Mouse (Mus musculus) natural killer cell, adult 2 months (primary cell): ENCODE measurements around the gene Sprr2e.

Experiments used
- DNase-seq, 2 experiments: peaks; one replicate each; pipeline ENCODE4 v3.0.0; 2022; ENCODE audit warnings: low spot score in 2 of 2

The Sprr2e gene

DNA sequence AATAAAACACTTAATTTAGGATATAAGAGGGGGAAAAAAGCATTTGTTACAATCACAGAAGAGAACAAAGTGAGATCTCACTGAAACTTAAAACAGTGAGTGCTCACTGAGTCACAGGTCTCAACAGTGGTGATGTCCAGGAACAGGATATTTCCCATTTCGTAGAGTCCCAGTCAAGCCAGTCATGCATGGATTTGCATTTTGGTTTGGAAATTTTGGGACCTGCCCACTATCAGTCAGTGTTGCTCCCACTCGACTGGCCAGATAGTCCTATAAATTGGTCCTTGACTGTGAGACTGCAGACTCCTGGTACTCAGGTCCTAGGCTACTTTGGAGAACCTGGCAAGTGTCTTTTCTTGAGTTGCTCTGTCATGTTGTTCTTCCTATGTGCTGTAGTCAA lies at the start of gene Sprr2e:
TSS of gene Sprr2e (plus strand) at position 301 of the 400 bp plus-strand sequence.
- no peak for DNase-seq

DNA sequence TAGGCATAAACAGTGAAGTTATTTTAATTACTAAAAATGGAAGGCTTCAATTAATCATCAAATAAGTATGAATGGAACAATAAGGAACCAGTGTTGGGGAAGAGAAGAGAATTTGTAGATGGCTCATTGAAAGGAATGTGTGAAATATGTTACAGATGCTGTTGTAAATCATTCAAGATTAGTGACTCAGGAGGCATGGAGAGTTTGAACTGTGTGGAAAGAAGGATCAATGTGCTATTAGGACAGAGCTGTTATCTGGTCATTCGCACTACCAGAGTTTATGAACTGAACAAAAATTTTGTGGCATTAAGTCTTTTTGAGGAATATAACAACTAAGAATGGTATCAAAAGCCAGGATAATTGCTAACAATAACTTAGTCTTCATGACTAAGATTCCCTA lies 44.5 kb upstream of the Sprr2e start:
- DNase-seq, result no peak

DNA sequence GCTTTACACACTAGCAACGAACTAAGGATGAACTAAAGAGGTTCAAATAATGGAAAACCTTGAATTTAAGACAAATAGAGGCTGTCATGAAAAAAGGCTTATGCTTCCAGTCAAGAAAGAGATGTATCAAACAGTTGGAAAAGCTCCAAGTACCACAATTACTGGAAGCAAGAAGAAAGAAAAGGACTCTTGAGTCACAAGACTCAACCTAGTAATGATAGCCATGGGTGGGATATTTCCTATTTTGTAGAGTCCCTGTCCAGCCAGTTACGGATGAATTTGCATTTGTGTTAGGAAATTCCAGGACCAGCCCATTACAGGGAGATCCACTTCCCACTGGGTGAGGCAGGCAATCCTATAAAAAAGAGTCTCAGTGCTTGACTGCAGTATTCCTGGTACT lies 35.6 kb upstream of the Sprr2e start, which contains the start of gene Sprr2b:
TSS of gene Sprr2b (plus strand) at position 301 of the 400 bp plus-strand sequence.
- DNase-seq, result no peak

DNA sequence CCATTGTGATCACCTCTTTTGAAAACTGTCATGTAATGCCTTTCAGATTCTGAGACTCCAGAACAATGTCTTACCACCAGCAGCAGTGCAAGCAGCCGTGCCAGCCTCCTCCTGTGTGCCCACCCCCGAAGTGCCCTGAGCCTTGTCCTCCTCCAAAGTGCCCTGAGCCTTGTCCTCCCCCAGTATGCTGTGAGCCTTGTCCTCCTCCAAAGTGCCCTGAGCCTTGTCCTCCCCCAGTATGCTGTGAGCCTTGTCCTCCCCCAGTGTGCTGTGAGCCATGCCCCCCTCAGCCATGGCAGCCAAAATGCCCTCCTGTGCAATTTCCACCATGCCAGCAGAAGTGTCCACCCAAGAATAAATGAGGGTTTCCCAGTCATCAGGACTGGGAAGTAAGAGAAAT lies 34.6 kb upstream of the Sprr2e start:
- no peak for DNase-seq

DNA sequence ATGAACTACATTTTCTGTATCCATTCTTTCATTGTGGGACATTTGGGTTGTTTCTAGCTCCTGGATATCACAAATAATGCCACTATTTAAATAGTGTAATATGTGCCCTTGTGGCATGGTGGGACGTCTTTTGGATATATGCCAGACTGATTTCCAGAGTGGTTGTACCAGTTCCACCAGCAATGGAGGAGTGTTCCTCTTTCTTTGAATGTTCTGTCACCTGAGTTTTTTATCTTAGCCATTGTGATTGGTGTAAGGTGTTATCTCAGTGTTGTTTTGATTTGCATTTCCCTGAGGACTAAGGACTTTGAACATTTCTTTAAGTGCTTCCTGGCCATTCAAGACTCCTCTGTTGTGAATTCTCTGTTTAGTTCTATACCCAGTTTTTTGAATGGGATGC lies 15.7 kb upstream of the Sprr2e start:
- DNase-seq, result no peak

GRCm38 (mm10) chr3:92338840-92339239 lies 13.1 kb upstream of the Sprr2e start, which contains the start of gene Sprr2d:
Sprr2d (plus strand) TSS chr3:92339140.
- DNase-seq, result no peak

DNA sequence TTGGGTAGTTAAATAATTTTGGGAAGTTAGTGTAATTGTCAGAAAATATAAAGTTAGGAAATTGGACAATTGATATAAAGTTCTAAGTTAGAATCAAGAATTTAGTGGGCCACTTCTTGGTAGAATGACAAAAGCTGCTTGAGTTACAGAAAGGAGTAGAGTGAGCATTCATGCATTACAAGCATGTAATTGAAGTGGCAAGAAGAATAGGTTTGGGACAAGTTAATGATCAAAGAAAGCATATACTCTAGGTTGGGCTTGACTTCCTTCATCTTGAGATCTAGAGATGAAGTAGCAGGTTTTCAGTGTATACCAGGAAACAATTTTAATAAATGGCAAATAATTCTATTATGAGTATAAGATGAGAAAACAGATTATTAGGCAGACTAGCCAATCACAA lies 9.7 kb downstream of the Sprr2e start:
- no peak for DNase-seq

- DNase-seq, result no peak
Measured at GRCm38 (mm10) chr3:92364887-92365286, 12.9 kb downstream of the Sprr2e start, which contains the start of gene Sprr2f. Sprr2f (plus strand) TSS chr3:92365187.

GRCm38 (mm10) chr3:92373613-92374012 lies 21.7 kb downstream of the Sprr2e start:
- DNase-seq, result no peak

- no peak for DNase-seq
Measured at GRCm38 (mm10) chr3:92385385-92385784, 33.4 kb downstream of the Sprr2e start, which contains the start of gene Sprr2h. Sprr2h (plus strand) TSS chr3:92385685.

GRCm38 (mm10) chr3:92394301-92394700 lies 42.4 kb downstream of the Sprr2e start:
- no peak for DNase-seq
